Mouse (Mus musculus) small intestine, adult 2 months (tissue): ENCODE results near the gene Ppp1r17.

ENCODE experiments used
- CTCF ChIP-seq: fragments of 200-500 bp; IDR thresholded peaks from 2 replicates; pipeline ENCODE4 v1.5.1; 2012; ENCODE audit warnings: low read depth, mild to moderate bottlenecking, control low read depth, inconsistent platforms, low read length, moderate library complexity, mixed read lengths; ENCODE audit not compliant: insufficient replicate concordance, insufficient read length; ENCODE audit errors: extremely low read depth
- POLR2A ChIP-seq: fragments of 200-500 bp; IDR thresholded peaks from 2 replicates; pipeline ENCODE4 v1.6.1; 2012; ENCODE audit warnings: low read depth, mild to moderate bottlenecking, control low read depth, inconsistent platforms, low read length, moderate library complexity

DNA sequence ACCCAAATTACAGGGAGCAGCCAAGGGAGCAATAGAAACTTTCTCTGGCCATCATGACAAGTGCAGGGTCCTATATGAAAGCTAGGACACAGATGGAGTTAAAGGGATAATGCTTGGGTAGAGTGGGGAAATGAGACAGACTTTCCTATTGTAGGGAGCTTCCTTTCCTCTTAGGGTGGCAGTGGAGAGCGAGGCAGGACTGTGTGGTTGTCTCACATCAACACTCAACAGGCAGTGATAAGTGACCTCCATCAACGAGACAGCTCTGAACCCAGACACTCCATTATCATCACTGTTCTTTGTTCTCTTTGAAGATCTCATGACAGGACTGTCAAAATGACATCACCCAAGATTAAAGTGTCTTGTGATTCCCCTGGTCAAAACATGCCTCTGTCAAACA lies 2.3 kb downstream of the Ppp1r17 start:
- TF ChIP-seq POLR2A (no peak), CTCF (no peak)
